Mouse (Mus musculus): ENCODE measurements around the gene Klhdc3. TPM values are rescaled to one million over a fixed set of nuclear protein-coding genes. Genes with fewer than 3 reads are reported as not detected.
A peak's percentile ranks its signal among the peaks of the same experiment; 100 is the strongest.

Gene Klhdc3
- polyA plus RNA-seq, 1 experiment = 78.1 TPM

DNA sequence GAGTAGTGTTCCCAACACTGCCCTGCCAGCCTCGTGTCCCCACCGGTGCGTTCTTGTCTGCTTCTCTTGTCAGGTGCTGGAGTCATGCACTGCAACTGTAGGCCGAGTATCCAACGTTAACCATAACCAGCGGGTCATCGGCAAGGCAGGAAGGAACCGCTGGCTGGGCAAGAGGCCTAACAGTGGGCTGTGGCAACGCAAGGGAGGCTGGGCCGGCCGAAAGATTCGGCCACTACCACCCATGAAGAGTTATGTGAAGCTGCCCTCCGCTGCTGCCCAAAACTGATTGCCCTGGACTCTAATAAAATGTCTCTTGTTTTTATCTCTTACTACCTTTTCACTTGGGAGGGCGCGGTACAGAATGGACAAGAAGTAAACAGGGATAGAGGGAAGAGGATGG, 30.9 kb downstream of the Klhdc3 start:
- DNase-seq = no peak
- 15% methylated on average over 15 of the region's 15 CpGs for WGBS
- no peak for TF ChIP-seq POLR2A (IDR thresholded peaks at IDR 0.05; ENCODE audit: borderline replicate concordance, extremely low read depth, low read depth, low read length)
- no peak for TF ChIP-seq CTCF (IDR thresholded peaks at IDR 0.05; ENCODE audit: insufficient read depth, low read length)
- Histone ChIP-seq H3K4me1 (ENCODE audit: control insufficient read depth, insufficient read depth, low read length) (peaks cover 19% of the 10 kb centered on the region), H3K4me3 (replicated peaks; ENCODE audit: extremely low read depth, low read depth, low read length) (peak overlapping the region; percentile 83)

GRCm38 (mm10) chr17:46648436-46648835, 32.3 kb downstream of the Klhdc3 start:
- 79% methylated on average over 9 of the region's 9 CpGs for WGBS
- Histone ChIP-seq H3K4me3 (replicated peaks; ENCODE audit: extremely low read depth, low read depth, low read length) (no peak overlapping the region), H3K4me1 (ENCODE audit: control insufficient read depth, insufficient read depth, low read length) (peaks cover 24% of the 10 kb centered on the region)
- no peak for DNase-seq
- TF ChIP-seq CTCF (IDR thresholded peaks at IDR 0.05; ENCODE audit: insufficient read depth, low read length) (no peak), POLR2A (IDR thresholded peaks at IDR 0.05; ENCODE audit: borderline replicate concordance, extremely low read depth, low read depth, low read length) (no peak)

- TF ChIP-seq POLR2A (IDR thresholded peaks at IDR 0.05; ENCODE audit: borderline replicate concordance, extremely low read depth, low read depth, low read length) (no peak), CTCF (IDR thresholded peaks at IDR 0.05; ENCODE audit: insufficient read depth, low read length) (no peak)
- peaks cover 24% of the 10 kb centered on the region for H3K4me1 ChIP-seq (ENCODE audit: control insufficient read depth, insufficient read depth, low read length)
- WGBS = 87% methylated on average over 7 of the region's 7 CpGs
- no peak overlapping the region for H3K4me3 ChIP-seq (replicated peaks; ENCODE audit: extremely low read depth, low read depth, low read length)
- no peak for DNase-seq
Measured at GRCm38 (mm10) chr17:46647279-46647678, 33.4 kb downstream of the Klhdc3 start.

- no peak for DNase-seq
- TF ChIP-seq CTCF (IDR thresholded peaks at IDR 0.05; ENCODE audit: insufficient read depth, low read length) (no peak), POLR2A (IDR thresholded peaks at IDR 0.05; ENCODE audit: borderline replicate concordance, extremely low read depth, low read depth, low read length) (no peak)
- H3K4me3 ChIP-seq (replicated peaks; ENCODE audit: extremely low read depth, low read depth, low read length) = peak overlapping the region; percentile 88
- peaks cover 17% of the 10 kb centered on the region for H3K4me1 ChIP-seq (ENCODE audit: control insufficient read depth, insufficient read depth, low read length)
- WGBS = under 1% methylated on average over 19 of the region's 19 CpGs
Measured at GRCm38 (mm10) chr17:46646322-46646662, 34.4 kb downstream of the Klhdc3 start.

GRCm38 (mm10) chr17:46645561-46646321, 35.0 kb downstream of the Klhdc3 start, which contains the start of the genes Klc4 and Mrpl2:
Gene Klc4 (minus strand): TSS chr17:46646022.
Gene Mrpl2 (plus strand): TSS chr17:46646229.
- Histone ChIP-seq H3K4me1 (ENCODE audit: control insufficient read depth, insufficient read depth, low read length) (peaks cover 12% of the 10 kb centered on the region), H3K4me3 (replicated peaks; ENCODE audit: extremely low read depth, low read depth, low read length) (peak within 1 kb of the TSS; percentile 90)
- under 1% methylated on average over 53 of the region's 53 CpGs for WGBS
- DNase-seq = peak; percentile 99
- TF ChIP-seq CTCF (IDR thresholded peaks at IDR 0.05; ENCODE audit: insufficient read depth, low read length) (no peak), POLR2A (IDR thresholded peaks at IDR 0.05; ENCODE audit: borderline replicate concordance, extremely low read depth, low read depth, low read length) (peak; percentile 90)

DNA sequence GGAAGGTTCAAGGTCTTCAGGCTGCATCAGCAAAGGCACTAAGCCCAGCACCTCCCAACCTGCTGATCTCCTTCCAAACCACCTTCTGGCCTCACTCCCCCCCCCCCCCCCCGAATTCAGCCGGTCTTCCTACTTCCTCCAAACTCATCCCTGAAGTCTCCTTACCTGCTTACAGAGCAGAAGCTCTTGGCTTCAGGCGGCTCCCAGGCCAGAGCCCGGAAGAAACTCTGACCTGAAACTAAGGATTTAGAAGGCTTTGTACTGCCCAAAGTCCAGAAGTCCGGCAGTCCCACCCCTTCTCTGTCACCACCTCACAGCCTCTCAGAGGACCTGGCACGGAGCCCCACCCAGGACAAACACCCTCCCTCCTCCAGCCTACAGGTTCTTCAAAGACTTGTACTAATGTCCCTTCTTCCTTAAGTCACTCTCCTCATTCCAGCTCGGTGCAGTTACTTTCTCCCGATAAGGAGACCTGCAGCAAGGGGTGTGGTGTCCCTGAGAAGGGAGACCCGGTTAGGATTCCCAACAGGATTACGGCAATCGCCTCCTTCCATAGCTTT, 35.7 kb downstream of the Klhdc3 start:
- TF ChIP-seq CTCF (IDR thresholded peaks at IDR 0.05; ENCODE audit: insufficient read depth, low read length) (no peak), POLR2A (IDR thresholded peaks at IDR 0.05; ENCODE audit: borderline replicate concordance, extremely low read depth, low read depth, low read length) (peak; percentile 21; the same call in 1 of the 2 replicates)
- peak; percentile 75 for DNase-seq
- WGBS = 5% methylated on average over 11 of the region's 11 CpGs
- Histone ChIP-seq H3K4me1 (ENCODE audit: control insufficient read depth, insufficient read depth, low read length) (peaks cover 11% of the 10 kb centered on the region), H3K4me3 (replicated peaks; ENCODE audit: extremely low read depth, low read depth, low read length) (peak overlapping the region; percentile 90)

- DNase-seq = no peak
- no peak for TF ChIP-seq CTCF (IDR thresholded peaks at IDR 0.05; ENCODE audit: insufficient read depth, low read length)
- WGBS = 85% methylated on average over 12 of the region's 12 CpGs
- no peak overlapping the region for H3K4me3 ChIP-seq (replicated peaks; ENCODE audit: extremely low read depth, low read depth, low read length)
- peaks cover 8% of the 10 kb centered on the region for H3K4me1 ChIP-seq (ENCODE audit: control insufficient read depth, insufficient read depth, low read length)
Measured at GRCm38 (mm10) chr17:46644152-46644805, 36.4 kb downstream of the Klhdc3 start.

DNA sequence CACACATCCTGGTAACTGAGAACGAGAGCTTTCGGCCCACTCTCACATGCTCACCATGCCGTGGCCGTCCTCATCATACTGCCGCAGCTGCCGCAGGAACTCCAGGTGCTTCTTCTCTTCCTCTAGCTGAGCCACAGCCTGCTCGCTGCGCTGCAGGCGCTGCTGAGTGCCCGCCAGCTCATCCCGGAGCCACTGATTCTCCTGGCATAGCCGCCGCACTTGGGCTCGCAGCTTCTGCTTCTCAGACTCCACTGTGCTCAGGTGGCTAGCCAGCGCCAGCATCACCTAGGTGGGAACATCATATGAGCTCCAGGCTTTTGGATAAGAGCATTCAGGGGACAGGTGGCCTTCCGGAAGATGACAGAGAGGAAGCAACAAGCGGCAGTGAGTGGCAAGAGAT, 38.7 kb downstream of the Klhdc3 start:
- 88% methylated on average over 17 of the region's 17 CpGs for WGBS
- TF ChIP-seq CTCF (IDR thresholded peaks at IDR 0.05; ENCODE audit: insufficient read depth, low read length) = no peak
- no peak for TF ChIP-seq POLR2A (IDR thresholded peaks at IDR 0.05; ENCODE audit: borderline replicate concordance, extremely low read depth, low read depth, low read length)
- H3K4me3 ChIP-seq (replicated peaks; ENCODE audit: extremely low read depth, low read depth, low read length) = no peak overlapping the region
- H3K4me1 ChIP-seq (ENCODE audit: control insufficient read depth, insufficient read depth, low read length) = peaks cover 11% of the 10 kb centered on the region
- DNase-seq = no peak

- 78% methylated on average over 9 of the region's 9 CpGs for WGBS
- H3K4me1 ChIP-seq (ENCODE audit: control insufficient read depth, insufficient read depth, low read length) = peaks cover 9% of the 10 kb centered on the region
- TF ChIP-seq POLR2A (IDR thresholded peaks at IDR 0.05; ENCODE audit: borderline replicate concordance, extremely low read depth, low read depth, low read length) = no peak
- no peak for TF ChIP-seq CTCF (IDR thresholded peaks at IDR 0.05; ENCODE audit: insufficient read depth, low read length)
- no peak overlapping the region for H3K4me3 ChIP-seq (replicated peaks; ENCODE audit: extremely low read depth, low read depth, low read length)
- no peak for DNase-seq
Measured at GRCm38 (mm10) chr17:46639929-46640328, 40.8 kb downstream of the Klhdc3 start.
